Mouse (Mus musculus) heart, adult 18-20 months (tissue): ENCODE results near the gene Fhl3. TPM values are rescaled to one million over a fixed set of nuclear protein-coding genes. Genes with fewer than 3 reads are reported as not detected.

Experiments
- microRNA-seq, 2 experiments: library from miRNA; unstranded; fragments of <30 nt; microRNA quantifications; one replicate each; pipeline ENCODE4 v1.2.0; 2022
- total RNA-seq, 2 experiments: library from RNA; stranded (reverse); gene quantifications; 2 replicates each; pipeline ENCODE4 v1.2.3; 2021

Gene Fhl3
- total RNA-seq, 2 experiments from 2014 or later: 8.2 to 13.8 TPM

Small RNA genes within 50 kb of the gene (microRNA-seq; reads per million reads assigned to microRNA genes)
- gene Gm24721: 0 reads per million in 2 experiments
- 0 reads per million in 2 experiments for gene Mir697
- 0 reads per million in 2 experiments for gene Mir698

Other genes with a start within 250 kb of the Fhl3 start
- not detected for gene 3100002H09Rik, start 89.9 kb upstream of the Fhl3 start, total RNA-seq
- gene Pou3f1, start 43.9 kb upstream of the Fhl3 start, total RNA-seq: under 1 TPM; 0.15 to 0.33 TPM
- 10 to 100 TPM; 11.0 to 14.0 TPM for gene Utp11, start 7.1 kb upstream of the Fhl3 start, total RNA-seq
- 10 to 100 TPM; 18.8 to 19.4 TPM for gene Sf3a3, start 14.1 kb downstream of the Fhl3 start, total RNA-seq
- 1 to 10 TPM; 5.6 to 7.0 TPM for gene Inpp5b, start 41.1 kb downstream of the Fhl3 start, total RNA-seq
- 10 to 100 TPM; 15.0 to 15.1 TPM for gene Mtf1, start 101.4 kb downstream of the Fhl3 start, total RNA-seq
- gene Yrdc, start 150.0 kb downstream of the Fhl3 start, total RNA-seq: 10 to 100 TPM; 20.0 to 20.5 TPM
- 10 to 100 TPM; 20.7 to 26.9 TPM for gene 1110065P20Rik, start 150.5 kb downstream of the Fhl3 start, total RNA-seq
- gene Maneal, start 161.5 kb downstream of the Fhl3 start, total RNA-seq: under 1 TPM; 0.52 to 0.57 TPM
- not detected for gene Epha10, start 180.2 kb downstream of the Fhl3 start, total RNA-seq
- 10 to 100 TPM in 1 of 2 experiments, 1 to 10 TPM in 1; 7.8 to 10.9 TPM for gene 9930104L06Rik, start 236.3 kb downstream of the Fhl3 start, total RNA-seq
- gene Cdca8, start 238.6 kb downstream of the Fhl3 start, total RNA-seq: under 1 TPM; 0.41 to 0.57 TPM